14 mouse cellular contexts compared by ENCODE assay signal in the genomic region with DNA sequence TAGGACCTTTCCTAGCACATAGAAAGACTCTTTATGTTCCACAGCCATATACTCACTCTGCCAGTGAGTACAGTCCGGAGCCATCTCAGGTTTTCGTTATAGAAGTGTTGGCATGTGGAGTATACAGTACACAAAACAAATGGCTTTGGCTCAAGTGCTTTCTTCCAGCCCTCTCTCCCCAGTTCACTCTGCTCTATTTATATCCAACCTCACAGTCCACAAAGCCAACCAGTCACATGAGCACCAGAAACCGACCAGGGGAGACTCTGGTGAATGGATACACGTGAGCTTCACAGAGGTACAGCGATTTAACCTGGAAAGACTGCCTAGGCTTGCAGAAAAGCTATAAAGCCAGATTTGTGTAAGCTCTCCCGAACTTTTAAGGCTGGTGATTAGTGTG. TPM values are rescaled to one million over a fixed set of nuclear protein-coding genes. Genes with fewer than 3 reads are reported as not detected.
DNase-seq lines count a peak whose midpoint lies in the region; ATAC-seq and TF ChIP-seq lines count a peak whose summit lies in the region.
"Had no signal": no experiment of that assay in that cellular context is flagged by ENCODE, and none has a peak within 500 bp of the region (broad histone marks: within the 10 kb centered on the region; RNA-seq: fewer than 3 reads in every experiment).

No protein-coding gene starts in this region.

- no peak for TF ChIP-seq CTCF in thymus, adult 2 months (IDR thresholded peaks at IDR 0.05; ENCODE audit: borderline replicate concordance, control insufficient read depth, extremely low read depth, insufficient read depth, low read length, poor library complexity)

- no peak overlapping the region for H3K9ac ChIP-seq in midbrain, embryonic 14.5 days (replicated peaks; ENCODE audit: low read length)

- DNase-seq in cerebellum, postnatal 4 days (ENCODE audit: low spot score in 2 of 2) = no peak
- DNase-seq in cerebellum, adult 11 months = peak; percentile 35
- peak; percentile 48 for DNase-seq in heart, adult 8-10 months (ENCODE audit: low spot score)
- peak; percentile 60 to 82 for DNase-seq in kidney, adult 8-10 months
- no peak for DNase-seq in thymus, adult 2 months
- DNase-seq in adrenal gland, adult 18-20 months (ENCODE audit: low spot score in 2 of 2) = no peak
- DNase-seq in midbrain, embryonic 14.5 days = no peak

- no peaks in the 10 kb centered on the region for H3K9me3 ChIP-seq in midbrain, embryonic 14.5 days (ENCODE audit: control insufficient read depth, low read length)
- H3K9me3 ChIP-seq: hindbrain, embryonic 10.5 days had no signal

- H3K4me2 ChIP-seq in midbrain, embryonic 14.5 days (ENCODE audit: low read length) = no peak overlapping the region
- H3K4me2 ChIP-seq: liver, embryonic 11.5 days had no signal

- no peak overlapping the region for H3K27ac ChIP-seq in thymus, adult 2 months (ENCODE audit: control insufficient read depth, insufficient read depth, low read length)
- H3K27ac ChIP-seq in midbrain, embryonic 14.5 days (replicated peaks; ENCODE audit: low read depth, low read length) = no peak overlapping the region
- H3K27ac ChIP-seq: hindbrain, embryonic 10.5 days; left cerebral cortex, adult 2 months had no signal

- no peak for TF ChIP-seq POLR2A in thymus, adult 2 months (IDR thresholded peaks at IDR 0.05; ENCODE audit: control insufficient read depth, extremely low read depth, insufficient read depth, low read length, poor library complexity)

- WGBS in thymus, adult 2 months = 93% methylated on average over 6 of the region's 6 CpGs
- 93% methylated on average over 6 of the region's 6 CpGs for WGBS in midbrain, embryonic 14.5 days

- H3K4me1 ChIP-seq in thymus, adult 2 months (replicated peaks; ENCODE audit: control insufficient read depth, insufficient read depth, low read length) = no peaks in the 10 kb centered on the region
- no peaks in the 10 kb centered on the region for H3K4me1 ChIP-seq in midbrain, embryonic 14.5 days (ENCODE audit: control insufficient read depth, insufficient read depth, low read length)
- H3K4me1 ChIP-seq: megakaryocyte, embryonic 14.5 days had no signal

- ATAC-seq in cerebellum, adult (ENCODE audit: insufficient number of reproducible peaks, low FRiP score, low TSS enrichment) = peak; percentile 73
- no peak for ATAC-seq in midbrain, embryonic 14.5 days (ENCODE audit: low FRiP score, low TSS enrichment)
- ATAC-seq: intestine, embryonic 16.5 days had no signal

- H3K36me3 ChIP-seq in thymus, adult 2 months (ENCODE audit: control insufficient read depth, insufficient read depth, low read length) = no peaks in the 10 kb centered on the region
- H3K36me3 ChIP-seq in midbrain, embryonic 14.5 days (ENCODE audit: control insufficient read depth, insufficient read depth, low read length) = no peaks in the 10 kb centered on the region

- no peak overlapping the region for H3K4me3 ChIP-seq in thymus, adult 2 months (ENCODE audit: control insufficient read depth, insufficient read depth, low read length)
- H3K4me3 ChIP-seq in midbrain, embryonic 14.5 days (replicated peaks; ENCODE audit: low read depth, low read length) = no peak overlapping the region
- H3K4me3 ChIP-seq: hindbrain, embryonic 10.5 days; left cerebral cortex, adult 2 months; megakaryocyte, embryonic 14.5 days; myocyte had no signal

- H3K27me3 ChIP-seq in thymus, adult 2 months (ENCODE audit: control insufficient read depth, insufficient read depth, low read length) = no peaks in the 10 kb centered on the region
- no peaks in the 10 kb centered on the region for H3K27me3 ChIP-seq in midbrain, embryonic 14.5 days (ENCODE audit: control insufficient read depth, insufficient read depth, low read length)
- H3K27me3 ChIP-seq: megakaryocyte, embryonic 14.5 days had no signal

RNA-seq across cellular contexts. Expression of gene Stk39, which starts 56.4 kb away (rescaled TPM):
- 10 to 100 TPM; 63.7 to 93.6 (median 79.1) TPM for total RNA-seq in heart, adult 8-10 months (2022)
- polyA plus RNA-seq in thymus, adult 2 months (2012; rRNA removed) = 3.5 and 5.5 TPM in 2 replicates
- 10 to 100 TPM; 48.1 to 55.6 TPM for total RNA-seq in adrenal gland, adult 18-20 months (2021)
- polyA plus RNA-seq in midbrain, embryonic 14.5 days (2014; fragmentation: Nextera tagmentation; extraction: Ambion mirVana) = 29.3 and 39.0 TPM in 2 replicates

Comparison
In these comparisons a context has a peak if more than half of its experiments do, and no peak if none do; other contexts are left out.
1. DNase-seq: peak in cerebellum, adult 11 months (single experiment), heart, adult 8-10 months (single experiment) and kidney, adult 8-10 months (2 of 2); none in cerebellum, postnatal 4 days (0 of 2), thymus, adult 2 months (single experiment), adrenal gland, adult 18-20 months (0 of 2) and midbrain, embryonic 14.5 days (single experiment).